Mouse (Mus musculus) splenic B cell, adult 2 months (primary cell): Measurements from ENCODE around the gene Pip5k1c.

Experiments used
- DNase-seq: peaks from one replicate; pipeline ENCODE4 v3.0.0-alpha.2; 2011; ENCODE audit warnings: low read depth, low spot score
- H3K27me3 ChIP-seq: 2 replicates; pipeline ENCODE4 v1.6.1; 2012; ENCODE audit warnings: mild to moderate bottlenecking, low read length, moderate library complexity, mixed read lengths; ENCODE audit not compliant: control insufficient read depth, poor library complexity, insufficient read depth, severe bottlenecking
- H3K36me3 ChIP-seq: 2 replicates; pipeline ENCODE4 v1.6.1; 2012; ENCODE audit warnings: mild to moderate bottlenecking, low read length, moderate library complexity, mixed read lengths; ENCODE audit not compliant: control insufficient read depth, poor library complexity, insufficient read depth, severe bottlenecking

The Pip5k1c gene

GRCm38 (mm10) chr10:81365672-81366476 is 73.1 kb downstream of the Pip5k1c start, which contains the start of gene 4930404N11Rik:
Gene 4930404N11Rik (minus strand): TSS chr10:81365816.
- Histone ChIP-seq H3K27me3 (no peaks in the 10 kb centered on the region), H3K36me3 (peaks cover 7% of the 10 kb centered on the region)
- no peak for DNase-seq

DNA sequence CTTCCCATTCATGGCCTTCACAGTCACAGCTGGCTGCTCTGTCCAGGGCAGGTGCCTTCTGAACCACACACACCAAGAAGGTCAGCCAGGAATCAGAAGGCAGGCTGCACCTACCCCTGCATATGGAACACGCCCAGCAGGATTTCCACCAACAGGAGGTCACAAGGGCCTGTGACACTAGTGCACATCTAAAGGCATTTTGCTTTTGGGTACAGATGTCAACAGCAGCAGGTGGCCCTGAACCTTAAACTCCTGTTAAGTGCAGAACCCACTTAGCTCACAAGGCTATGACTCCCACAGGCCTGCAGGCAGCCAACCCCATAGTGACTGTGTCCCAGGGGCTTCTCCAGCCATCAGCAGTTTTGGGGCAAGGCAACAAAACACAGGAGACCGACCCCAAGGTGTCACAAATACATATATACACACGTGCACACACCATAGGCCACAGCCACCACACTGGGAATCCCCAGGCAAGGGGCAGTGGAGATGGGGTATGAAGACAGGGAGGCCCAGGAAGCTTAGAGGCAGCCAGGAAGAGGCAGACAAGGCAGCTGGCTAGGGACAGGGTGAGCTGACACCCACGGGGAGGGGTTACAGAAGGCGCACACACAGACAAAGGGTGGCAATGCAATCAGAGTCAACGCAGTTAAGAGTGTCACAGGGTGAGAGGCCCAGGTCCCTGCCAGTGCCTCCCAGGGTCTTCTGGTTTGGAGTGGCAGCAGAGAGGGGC is 73.9 kb downstream of the Pip5k1c start:
- H3K27me3 ChIP-seq, result no peaks in the 10 kb centered on the region
- DNase-seq, result no peak
- peaks cover 7% of the 10 kb centered on the region for H3K36me3 ChIP-seq

GRCm38 (mm10) chr10:81367207-81367495 is 74.4 kb downstream of the Pip5k1c start:
- H3K27me3 ChIP-seq, result no peaks in the 10 kb centered on the region
- H3K36me3 ChIP-seq, result peaks cover 7% of the 10 kb centered on the region
- no peak for DNase-seq
